Mouse (Mus musculus): ENCODE data around the gene Gm49354.

- TF ChIP-seq POLR2A (IDR thresholded peaks at IDR 0.05; ENCODE audit: insufficient read depth, low read depth, low read length) (no peak), CTCF (IDR thresholded peaks at IDR 0.05) (no peak)
Observed at GRCm38 (mm10) chr13:59735190-59735589, 46.9 kb downstream of the Gm49354 start.

All from heart, adult 2 months (tissue).